Mouse (Mus musculus) liver, embryonic 14.5 days (tissue): ENCODE results near the gene Ltv1. TPM values are rescaled to one million over a fixed set of nuclear protein-coding genes. Genes with fewer than 3 reads are reported as not detected.

Source experiments
- ATAC-seq: fragments of 200-750 bp; cut with Nextera tagmentation; 2 replicates; pipeline ENCODE4 v1.8.0; 2017; ENCODE audit warnings: moderate number of reproducible peaks, mild to moderate bottlenecking, moderate library complexity; ENCODE audit not compliant: insufficient read depth
- DNase-seq, 3 experiments: peaks; one replicate each; pipeline ENCODE4 v3.0.0-alpha.2; 2012 to 2013; ENCODE audit warnings: low read depth in 3 of 3, low spot score in 3 of 3
- H3K27ac ChIP-seq: fragments of 300-500 bp; sonication (generic); 2 replicates; pipeline ENCODE4 v1.5.1; 2014; ENCODE audit warnings: moderate library complexity, mild to moderate bottlenecking, control low read depth, inconsistent platforms
- H3K27me3 ChIP-seq: fragments of 300-500 bp; sonication (generic); 2 replicates; pipeline ENCODE4 v1.6.1; 2014; ENCODE audit warnings: mild to moderate bottlenecking, low read length, moderate library complexity; ENCODE audit not compliant: control insufficient read depth, insufficient read depth
- H3K36me3 ChIP-seq: fragments of 300-500 bp; sonication (generic); replicated peaks from 2 replicates; pipeline ENCODE4 v1.6.1; 2014; ENCODE audit warnings: low read depth; ENCODE audit not compliant: control insufficient read depth, insufficient read depth
- H3K4me1 ChIP-seq, 2 experiments: fragments of 200-500 bp in 1 of 2; fragments of 300-500 bp in 1 of 2; sonication (generic) in 1 of 2; replicated peaks; 2 replicates each; pipeline ENCODE4 v1.6.1; 2012 to 2014; ENCODE audit warnings: antibody characterized with exemption in 1 of 2, inconsistent platforms in 1 of 2, low read length in 1 of 2; ENCODE audit not compliant: control insufficient read depth in 2 of 2, insufficient read depth in 2 of 2
- H3K4me2 ChIP-seq: fragments of 300-500 bp; sonication (generic); 2 replicates; pipeline ENCODE4 v1.6.1; 2014; ENCODE audit warnings: low read depth, mild to moderate bottlenecking, control low read depth, moderate library complexity
- H3K4me3 ChIP-seq, 2 experiments: fragments of 200-500 bp in 1 of 2; fragments of 300-500 bp in 1 of 2; sonication (generic) in 1 of 2; 2 replicates each; pipeline ENCODE4 v1.5.1; 2012 to 2014; ENCODE audit warnings: low read depth in 2 of 2, low read length in 2 of 2, mild to moderate bottlenecking in 2 of 2, control low read depth in 1 of 2, inconsistent platforms in 1 of 2, moderate library complexity in 1 of 2; ENCODE audit not compliant: insufficient read depth in 1 of 2
- H3K9ac ChIP-seq: fragments of 300-500 bp; sonication (generic); replicated peaks from 2 replicates; pipeline ENCODE4 v1.6.1; 2014; ENCODE audit warnings: mild to moderate bottlenecking, control low read depth, moderate library complexity
- H3K9me3 ChIP-seq: fragments of 300-500 bp; sonication (generic); 2 replicates; pipeline ENCODE4 v1.6.1; 2016; ENCODE audit warnings: low read length, mixed read lengths; ENCODE audit not compliant: control insufficient read depth
- CTCF ChIP-seq: IDR thresholded peaks from 2 replicates; pipeline ENCODE4 v1.5.1; 2016; ENCODE audit warnings: antibody characterized with exemption, low read depth, control low read depth
- EP300 ChIP-seq: IDR thresholded peaks from 2 replicates; pipeline ENCODE4 v1.6.1; 2016; ENCODE audit warnings: antibody characterized with exemption, low read depth
- WGBS: fragments of 180-500 bp; shearing (Covaris S2); extraction: QIAGEN DNeasy Blood & Tissue Kit; methylation state at CpG from one replicate; pipeline ENCODE4 v1.1.7; 2014; ENCODE audit not compliant: insufficient replicate concordance; 5-methylcytosine and 5-hydroxymethylcytosine counted together
- polyA plus RNA-seq, 2 experiments: library from polyadenylated mRNA; depleted of rRNA in 1 of 2; stranded (reverse) in 1 of 2; unstranded in 1 of 2; fragments of >200 nt; fragmentation: Nextera tagmentation in 1 of 2; extraction: Ambion mirVana in 1 of 2; gene quantifications; 2 replicates each; pipeline versions ENCODE4 v1.2.1 to v1.2.3; 2012 to 2014

The Ltv1 gene
- polyA plus RNA-seq, 2 experiments = 18.5 to 29.6 TPM

DNA sequence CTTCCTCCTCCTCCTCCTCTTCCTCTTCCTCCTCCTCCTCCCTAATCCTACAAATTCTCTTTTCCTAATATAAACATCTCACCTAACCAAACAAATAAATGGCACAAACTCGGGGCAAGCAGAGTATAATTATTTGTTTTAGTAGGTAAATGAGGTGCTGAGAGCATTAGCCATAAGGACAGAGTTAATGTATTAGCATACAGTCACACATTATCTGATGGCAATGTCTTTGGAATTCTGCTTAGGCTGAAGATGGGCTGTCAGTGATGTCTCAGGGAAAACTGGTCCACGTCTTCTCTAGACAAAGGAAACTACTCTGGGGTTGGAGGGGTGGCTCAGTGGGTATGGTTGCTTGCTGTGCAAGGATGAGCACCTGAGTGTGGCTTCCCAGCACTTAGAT is 21.5 kb downstream of the Ltv1 start:
- 0 out of 4 replicates have a peak, but pooled peaks cover 0 to 6% of the 10 kb centered on the region in 2 experiments for H3K4me1 ChIP-seq
- no peak overlapping the region for H3K27ac ChIP-seq
- no peak overlapping the region for H3K4me2 ChIP-seq
- no peak for DNase-seq
- 30% methylated on average over 2 of the region's 2 CpGs for WGBS
- H3K4me3 ChIP-seq = no peak overlapping the region
- H3K9me3 ChIP-seq = no peaks in the 10 kb centered on the region
- H3K27me3 ChIP-seq = no peaks in the 10 kb centered on the region
- TF ChIP-seq EP300 (no peak), CTCF (no peak)
- ATAC-seq = no peak
- no peaks in the 10 kb centered on the region for H3K36me3 ChIP-seq
- H3K9ac ChIP-seq = no peak overlapping the region

DNA sequence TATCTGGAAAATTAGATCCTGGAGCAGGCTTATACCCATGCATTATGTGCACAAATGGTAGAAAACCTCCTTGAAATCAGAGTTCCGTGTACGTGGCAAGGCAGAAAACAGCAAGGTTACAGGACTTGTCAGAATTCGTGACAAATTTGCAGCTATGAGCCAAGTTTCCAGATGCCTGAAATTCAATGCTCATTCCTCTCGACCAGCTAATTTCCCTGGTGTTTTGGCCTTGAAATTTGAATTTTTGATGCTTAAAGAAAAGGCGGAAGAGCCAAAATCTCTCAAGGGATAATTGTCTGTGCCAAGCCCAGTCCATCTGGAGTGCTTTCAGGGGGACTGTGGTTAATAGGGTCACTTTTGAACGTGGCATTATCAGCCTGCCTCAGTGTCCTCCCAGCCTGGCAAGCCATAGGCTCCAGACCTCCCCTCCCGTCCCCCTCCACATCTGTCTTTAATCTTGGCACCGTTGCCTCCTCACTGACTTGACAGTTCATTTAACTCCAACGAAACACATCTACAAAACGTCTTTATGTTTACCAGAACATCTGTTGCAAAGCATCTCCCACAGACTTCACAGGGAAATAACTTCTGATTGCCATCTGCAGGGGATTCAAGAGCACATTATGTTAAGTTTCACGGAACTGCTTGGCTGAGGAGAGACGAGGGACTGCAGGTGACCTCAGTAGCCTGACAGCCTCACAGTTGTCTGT is 22.1 kb downstream of the Ltv1 start:
- Histone ChIP-seq H3K4me2 (no peak overlapping the region), H3K9me3 (no peaks in the 10 kb centered on the region), H3K4me1 (0 out of 4 replicates have a peak, but pooled peaks cover 0 to 6% of the 10 kb centered on the region in 2 experiments), H3K4me3 (no peak overlapping the region), H3K36me3 (no peaks in the 10 kb centered on the region), H3K27ac (no peak overlapping the region), H3K9ac (no peak overlapping the region), H3K27me3 (no peaks in the 10 kb centered on the region)
- no peak for ATAC-seq
- DNase-seq = no peak
- 37% methylated on average over 12 of the region's 12 CpGs for WGBS
- TF ChIP-seq CTCF (no peak), EP300 (no peak)

GRCm38 (mm10) chr10:13168461-13168860 is 24.5 kb downstream of the Ltv1 start:
- Histone ChIP-seq H3K4me2 (no peak overlapping the region), H3K4me3 (no peak overlapping the region), H3K9ac (no peak overlapping the region), H3K27ac (no peak overlapping the region), H3K27me3 (no peaks in the 10 kb centered on the region), H3K9me3 (no peaks in the 10 kb centered on the region), H3K36me3 (no peaks in the 10 kb centered on the region), H3K4me1 (0 out of 4 replicates have a peak, but pooled peaks cover 0 to 6% of the 10 kb centered on the region in 2 experiments)
- WGBS = 65% methylated on average over 5 of the region's 5 CpGs
- ATAC-seq (no peak), DNase-seq (no peak)
- TF ChIP-seq EP300 (no peak), CTCF (no peak)

- no peak for TF ChIP-seq CTCF
- TF ChIP-seq EP300 = peak; percentile 39; the same call in 1 of the 2 replicates
- Histone ChIP-seq H3K4me1 (no peaks in the 10 kb centered on the region), H3K27ac (no peak overlapping the region), H3K4me3 (no peak overlapping the region), H3K27me3 (no peaks in the 10 kb centered on the region), H3K4me2 (no peak overlapping the region), H3K9me3 (no peaks in the 10 kb centered on the region), H3K9ac (no peak overlapping the region), H3K36me3 (no peaks in the 10 kb centered on the region)
- no peak for ATAC-seq
- DNase-seq = no peak
- WGBS = 30% methylated on average over 4 of the region's 4 CpGs
Observed at GRCm38 (mm10) chr10:13162031-13162430, 30.9 kb downstream of the Ltv1 start.

- H3K27ac ChIP-seq = no peak overlapping the region
- no peak for ATAC-seq
- H3K9ac ChIP-seq = no peak overlapping the region
- no peaks in the 10 kb centered on the region for H3K36me3 ChIP-seq
- H3K9me3 ChIP-seq = no peaks in the 10 kb centered on the region
- no peak overlapping the region for H3K4me2 ChIP-seq
- H3K4me3 ChIP-seq = no peak overlapping the region
- no peaks in the 10 kb centered on the region for H3K27me3 ChIP-seq
- no peak for DNase-seq
- WGBS = 64% methylated on average over 4 of the region's 4 CpGs
- TF ChIP-seq CTCF (no peak), EP300 (no peak)
- H3K4me1 ChIP-seq = no peaks in the 10 kb centered on the region
Observed at GRCm38 (mm10) chr10:13160913-13161312, 32.1 kb downstream of the Ltv1 start.
